Mouse (Mus musculus): Measurements from ENCODE around the gene Igbp1.

Igbp1 gene

GRCm38 (mm10) chrX:100494068-100494978 lies at the start of gene Igbp1:
TSS of gene Igbp1 (plus strand) at chrX:100494291.
- 3% methylated on average over 32 of the region's 32 CpGs for WGBS

- WGBS, result 32% methylated on average over 4 of the region's 4 CpGs
Measured at GRCm38 (mm10) chrX:100468047-100468446, 26.0 kb upstream of the Igbp1 start.

DNA sequence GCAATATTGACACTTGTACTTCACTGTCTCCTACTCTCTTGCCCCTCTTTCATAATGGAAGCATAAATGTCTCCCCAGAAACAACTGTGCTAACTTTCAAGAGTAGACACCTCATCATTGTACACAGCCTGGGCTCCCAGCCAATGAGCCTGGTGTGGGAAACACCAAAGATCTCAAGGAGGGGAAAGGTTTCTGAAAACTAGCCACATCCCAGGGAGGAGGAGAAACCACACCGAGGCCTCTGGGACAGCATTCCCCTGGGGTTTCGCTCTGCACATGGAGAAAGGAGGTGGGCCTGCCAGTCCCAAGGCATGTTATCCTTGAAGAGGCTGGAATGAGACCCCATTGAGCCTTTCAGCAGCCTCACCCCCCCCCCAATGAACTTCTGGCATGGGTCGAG lies 24.0 kb upstream of the Igbp1 start:
- WGBS, result 64% methylated on average over 3 of the region's 3 CpGs

- 60% methylated on average over 3 of the region's 3 CpGs for WGBS
Measured at GRCm38 (mm10) chrX:100471491-100471890, 22.6 kb upstream of the Igbp1 start.

- 75% methylated on average over 4 of the region's 4 CpGs for WGBS
Measured at GRCm38 (mm10) chrX:100475569-100476223, 18.4 kb upstream of the Igbp1 start.

DNA sequence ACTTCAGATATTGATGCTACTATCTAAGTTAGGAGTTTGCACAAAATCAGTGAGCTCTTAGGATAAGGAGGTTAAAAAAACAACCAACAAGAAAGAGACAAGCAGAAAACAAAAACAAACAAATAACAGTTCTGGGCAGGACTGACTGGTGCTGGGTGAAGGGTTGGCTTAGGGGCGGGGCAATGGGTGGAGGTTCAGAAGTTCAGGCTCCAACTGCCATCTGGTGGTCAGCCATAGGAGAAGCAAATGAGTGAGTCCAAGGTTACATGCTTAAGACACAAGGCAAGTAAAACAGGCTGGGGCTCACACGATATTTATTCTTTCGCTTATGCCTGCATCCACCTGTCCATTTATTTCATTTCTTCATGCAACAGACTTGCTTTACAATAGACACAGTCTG lies 13.8 kb upstream of the Igbp1 start:
- 8% methylated on average over 3 of the region's 3 CpGs for WGBS

DNA sequence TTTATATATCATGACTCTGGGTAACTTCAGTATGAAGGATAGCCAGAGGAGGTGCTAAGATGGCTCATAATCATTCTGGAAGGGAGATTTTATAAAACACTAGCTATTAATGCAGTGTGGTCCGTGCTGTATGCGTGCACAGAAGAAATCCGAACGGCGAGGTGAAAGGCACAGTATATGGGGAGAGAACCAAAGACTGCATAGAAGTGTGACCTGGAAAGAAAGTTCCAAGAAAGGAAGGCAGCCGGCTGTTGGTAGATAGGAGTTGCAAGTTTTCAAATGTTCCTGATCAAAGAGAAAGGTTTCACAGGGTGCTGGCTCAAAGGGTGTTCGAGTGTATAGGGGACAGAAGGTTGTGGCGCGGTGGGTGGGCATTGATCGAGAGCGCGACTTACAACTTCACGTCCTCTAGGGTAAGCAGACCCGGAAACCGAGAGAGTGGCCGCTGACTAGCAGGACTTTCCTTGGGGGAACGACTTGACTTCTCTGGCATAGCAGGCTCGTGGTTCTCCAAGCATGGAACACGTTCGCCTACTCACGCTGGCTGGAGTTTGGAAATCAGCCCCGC lies 507 bp upstream of the Igbp1 start:
- WGBS, result 4% methylated on average over 22 of the region's 22 CpGs

GRCm38 (mm10) chrX:100504175-100504851 lies 10.2 kb downstream of the Igbp1 start:
- WGBS, result 88% methylated on average over 5 of the region's 5 CpGs

- WGBS, result 86% methylated on average over 4 of the region's 4 CpGs
Measured at GRCm38 (mm10) chrX:100508164-100508563, 14.1 kb downstream of the Igbp1 start.

- WGBS, result 90% methylated on average over 3 of the region's 3 CpGs
Measured at GRCm38 (mm10) chrX:100509921-100510320, 15.8 kb downstream of the Igbp1 start.

DNA sequence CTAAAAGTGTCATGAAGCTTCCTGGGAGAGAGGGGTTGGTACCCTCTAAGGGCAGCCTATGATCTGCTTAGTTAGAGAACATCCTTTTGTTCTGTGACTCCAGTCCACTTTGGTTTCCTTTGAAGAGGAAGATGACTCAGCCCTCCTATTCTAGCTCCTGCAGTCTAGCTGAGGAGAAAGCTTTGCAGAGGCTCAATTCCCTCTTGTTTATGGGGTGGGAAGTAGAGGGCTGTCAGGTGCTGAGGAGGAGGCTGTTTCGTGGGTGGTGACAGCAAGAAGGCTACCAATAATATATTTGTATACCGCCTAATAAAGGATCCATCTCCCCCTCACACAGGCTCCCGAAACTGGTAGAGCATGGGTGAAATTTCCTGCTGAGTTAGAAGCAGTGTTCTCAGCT lies 22.6 kb downstream of the Igbp1 start:
- 42% methylated on average over 3 of the region's 3 CpGs for WGBS

- WGBS, result 38% methylated on average over 6 of the region's 6 CpGs
Measured at GRCm38 (mm10) chrX:100517626-100518025, 23.5 kb downstream of the Igbp1 start.

- 53% methylated on average over 2 of the region's 2 CpGs for WGBS
Measured at GRCm38 (mm10) chrX:100518532-100518931, 24.4 kb downstream of the Igbp1 start.

DNA sequence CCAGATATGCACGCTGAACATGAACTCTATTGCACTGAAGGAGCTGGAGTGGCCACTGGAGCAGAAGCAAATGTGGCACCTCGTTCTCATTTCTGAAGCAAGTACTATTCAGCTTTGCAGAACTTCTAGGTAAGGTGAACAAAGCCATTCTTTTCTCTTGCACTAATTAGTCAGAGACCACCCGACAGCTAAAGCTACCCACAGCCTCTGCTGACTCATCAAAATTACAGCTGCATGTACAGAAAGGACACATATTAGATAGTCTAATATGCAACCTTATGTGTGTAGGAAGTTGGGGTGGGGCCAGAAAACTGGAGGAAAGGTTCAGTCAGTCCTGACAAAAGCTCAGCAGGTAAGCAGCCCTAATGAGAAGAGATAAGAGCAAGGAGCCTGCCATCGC lies 30.4 kb downstream of the Igbp1 start, which contains the start of gene Dgat2l6:
TSS of gene Dgat2l6 (plus strand) at position 368 of the 400 bp plus-strand sequence.
- 54% methylated on average over 4 of the region's 4 CpGs for WGBS

GRCm38 (mm10) chrX:100556026-100556425 lies 61.9 kb downstream of the Igbp1 start:
- WGBS, result 71% methylated on average over 3 of the region's 3 CpGs

DNA sequence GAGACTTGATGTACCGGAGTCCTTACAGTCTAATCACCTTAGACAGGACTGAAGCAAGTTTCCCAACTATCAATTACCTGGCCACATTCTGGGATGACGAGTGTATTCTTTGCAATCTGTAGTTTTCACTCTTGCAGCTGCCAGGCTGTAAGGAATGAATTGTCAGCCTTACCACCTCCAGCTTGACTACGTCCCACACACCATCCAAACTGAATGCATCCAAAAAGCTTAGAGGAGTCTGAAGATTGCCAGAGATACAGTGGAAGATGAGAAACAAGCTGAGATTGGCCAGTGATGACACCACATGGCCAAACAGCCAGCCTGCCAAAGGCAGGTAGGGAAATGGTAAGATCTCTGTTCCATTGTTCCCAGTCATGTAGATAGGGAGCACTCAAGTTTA lies 71.6 kb downstream of the Igbp1 start:
- 71% methylated on average over 3 of the region's 3 CpGs for WGBS
